Mouse (Mus musculus): ENCODE measurements at regions not wholly inside any gene's neighbourhood (a gene's known extent, or its start where the extent isn't known, plus 50 kb on each side); places are given as distances from the start of the nearest gene placed in this dataset.
"Not testable (repeated sequence)": the region's sequence is repeated elsewhere in the genome, so short reads cannot be mapped to it uniquely, and the experiment has no call there.

DNA sequence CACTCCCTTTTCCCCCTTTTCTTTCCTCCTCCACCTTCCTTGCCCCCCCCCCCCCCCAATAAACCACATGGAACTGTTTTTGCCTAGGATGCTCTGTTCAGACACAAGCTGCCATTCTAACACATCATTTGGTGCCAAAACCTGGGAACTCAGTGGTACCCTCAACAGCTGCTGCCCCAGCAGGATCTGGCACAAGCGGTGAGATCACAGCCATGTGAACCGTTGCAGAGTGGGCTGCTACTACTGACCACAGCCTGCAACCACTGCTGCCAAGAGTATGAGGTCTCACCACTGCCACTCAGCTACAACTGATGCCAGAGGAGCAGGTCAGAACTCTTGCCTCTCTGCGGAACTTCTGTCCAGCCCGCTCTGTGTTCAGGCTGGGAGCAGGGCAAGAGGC, 206.2 kb downstream of the Pcsk1 start:
- no peak for DNase-seq (ENCODE audit: low spot score)

DNA sequence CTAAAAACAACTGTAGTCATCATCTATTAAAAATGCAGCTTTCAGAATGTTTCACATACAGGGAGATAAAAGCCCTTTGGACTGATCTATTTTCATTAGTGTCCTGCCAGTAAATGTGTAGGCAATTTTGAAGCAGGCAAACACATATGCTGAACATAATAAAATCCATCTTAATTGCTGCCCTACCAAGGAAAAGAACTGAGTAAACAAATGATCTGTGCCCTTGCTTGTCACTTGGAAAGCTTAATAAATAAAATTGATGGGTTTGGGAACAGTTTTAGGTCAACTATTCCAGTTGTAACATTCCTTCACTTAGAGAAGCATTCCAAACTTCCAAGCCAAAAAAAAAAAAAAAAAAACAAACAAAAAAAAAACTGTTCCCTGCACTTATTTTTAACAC, 230.2 kb downstream of the Pcsk1 start:
- no peak for DNase-seq (ENCODE audit: low spot score)

DNA sequence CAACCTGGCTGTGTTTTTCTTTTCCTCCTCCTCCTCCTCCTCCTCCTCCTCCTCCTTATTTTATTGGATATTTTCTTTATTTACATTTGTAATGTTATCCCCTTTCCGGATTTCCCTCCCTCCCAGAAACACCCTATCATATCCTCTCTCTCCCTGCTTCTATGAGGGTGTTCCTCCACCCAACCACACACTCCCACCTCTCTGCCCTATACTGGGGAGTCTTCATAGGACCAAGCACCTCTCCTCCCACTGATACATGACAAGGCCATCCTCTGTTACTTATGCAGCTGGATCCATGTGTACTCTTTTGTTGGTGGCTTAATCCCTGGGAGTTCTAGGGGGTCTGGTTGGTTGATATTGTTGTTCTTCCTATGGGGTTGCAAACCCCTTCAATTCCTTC, 230.6 kb downstream of the Pcsk1 start:
- no peak for DNase-seq (ENCODE audit: low spot score)

DNA sequence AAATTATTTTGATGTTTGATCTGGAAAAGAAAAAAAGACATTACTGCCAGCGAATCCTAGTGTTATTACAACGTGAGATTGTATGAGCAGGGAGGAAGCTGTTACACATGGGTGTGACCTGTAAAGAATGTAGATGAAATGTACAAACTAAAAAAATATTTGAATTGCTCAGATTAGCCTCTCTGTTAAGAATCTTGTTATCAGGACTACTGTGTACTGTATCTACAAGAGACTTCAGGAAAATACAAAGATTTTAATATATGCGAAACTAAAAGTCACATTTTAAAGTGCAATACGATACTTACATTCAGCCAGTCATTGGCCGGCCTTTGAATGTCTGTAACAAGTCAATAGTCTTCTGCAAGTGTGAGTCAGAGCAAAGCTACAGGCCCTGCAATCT, 247.4 kb downstream of the Pcsk1 start:
- no peak for DNase-seq (ENCODE audit: low spot score)

DNA sequence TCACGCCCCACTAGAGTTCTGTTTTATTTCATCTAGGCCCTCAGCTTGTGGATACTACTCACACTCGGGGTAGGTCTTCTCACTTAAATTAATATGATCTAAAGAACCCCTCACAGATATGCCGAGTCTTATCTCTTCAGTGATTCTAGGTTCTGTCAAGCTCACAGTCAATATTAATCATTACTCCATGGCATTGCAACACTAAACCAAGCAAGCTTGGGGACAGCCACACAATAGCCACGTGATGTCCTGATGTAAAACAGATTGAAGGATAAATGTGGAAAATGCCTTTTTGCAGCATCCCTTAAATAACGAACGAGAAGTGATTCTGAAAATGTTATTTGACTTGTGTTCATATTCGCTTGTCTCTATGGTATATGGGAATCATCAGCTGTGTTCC, 253.8 kb downstream of the Pcsk1 start:
- DNase-seq (ENCODE audit: low spot score) = no peak

DNA sequence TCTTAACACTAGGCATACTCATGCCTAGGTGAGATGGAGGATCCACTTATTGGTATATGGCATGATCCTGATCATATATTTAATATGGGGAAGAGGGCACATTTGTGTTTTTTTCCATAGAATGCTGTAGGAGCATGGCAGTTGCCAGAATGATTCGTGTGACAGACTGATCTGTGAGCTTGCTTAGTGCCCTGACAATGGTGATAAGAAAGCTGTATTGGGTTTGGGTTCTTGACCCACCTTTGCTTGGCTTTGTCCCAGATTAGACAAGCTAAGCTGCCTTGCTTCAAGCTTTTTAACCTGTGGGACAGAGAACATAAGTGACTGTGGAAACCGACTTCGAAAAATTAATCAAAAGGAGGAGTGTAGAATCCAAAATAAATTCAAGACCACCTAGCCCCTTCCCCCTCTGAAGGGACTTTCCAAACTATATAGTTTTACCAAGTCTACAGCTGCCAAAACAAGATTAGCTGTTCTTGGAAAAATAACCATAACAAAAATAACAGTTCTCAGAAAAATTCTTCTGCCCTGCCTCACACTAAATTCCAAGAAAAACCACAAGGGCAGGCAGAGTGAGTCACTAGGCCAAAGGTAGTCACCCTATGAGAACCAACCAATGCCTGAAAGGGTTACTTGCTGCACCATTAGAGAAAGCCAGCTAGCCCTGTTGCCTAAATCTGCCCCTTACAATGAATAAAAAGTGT, 277.2 kb downstream of the Pcsk1 start:
- no peak for DNase-seq (ENCODE audit: low spot score)

DNA sequence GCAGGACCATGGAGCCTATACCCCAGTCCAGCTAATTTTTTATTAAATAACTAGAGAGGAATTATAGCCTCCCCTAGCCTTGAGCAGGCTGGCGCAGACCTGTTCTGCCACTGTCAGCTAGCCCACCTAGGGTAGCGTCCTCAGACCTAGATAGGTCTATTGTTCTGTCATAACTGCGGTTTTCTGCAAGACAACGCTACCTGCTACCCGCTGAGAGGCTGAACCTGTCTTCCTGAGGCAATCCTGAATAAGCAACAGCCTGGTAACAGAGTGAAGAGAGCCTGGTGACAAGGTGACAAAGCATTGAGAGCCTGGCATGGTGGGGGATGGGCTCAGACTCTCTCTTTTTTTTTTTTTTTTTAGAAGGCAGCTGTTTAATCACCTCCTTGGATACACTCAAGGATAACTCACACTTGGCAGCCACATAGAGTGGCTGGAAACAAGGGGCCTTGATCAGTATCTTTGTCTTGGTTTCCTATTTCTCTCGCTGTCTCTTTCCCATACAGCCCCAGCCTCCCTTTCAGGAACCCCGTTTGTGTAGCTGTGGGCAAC, 278.7 kb downstream of the Pcsk1 start:
- no peak for DNase-seq (ENCODE audit: low spot score)

DNA sequence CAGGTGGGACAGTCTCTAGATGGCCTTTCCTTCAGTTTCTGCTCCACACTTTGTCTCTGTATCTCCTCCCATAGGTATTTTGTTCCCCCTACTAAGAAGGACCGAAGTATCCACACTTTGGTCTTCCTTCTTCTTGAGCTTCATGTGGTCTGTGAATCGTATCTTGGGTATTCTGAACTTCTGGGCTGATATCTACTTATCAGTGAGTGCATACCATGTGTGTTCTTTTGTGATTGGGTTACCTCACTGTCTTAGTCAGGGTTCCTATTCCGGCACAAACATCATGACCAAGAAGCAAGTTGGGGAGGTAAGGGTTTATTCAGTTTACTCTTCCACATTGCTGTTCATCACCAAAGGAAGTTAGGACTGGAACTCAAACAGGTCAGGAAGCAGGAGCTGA, 287.5 kb downstream of the Pcsk1 start:
- not testable (repeated sequence) for DNase-seq (ENCODE audit: low spot score)

DNA sequence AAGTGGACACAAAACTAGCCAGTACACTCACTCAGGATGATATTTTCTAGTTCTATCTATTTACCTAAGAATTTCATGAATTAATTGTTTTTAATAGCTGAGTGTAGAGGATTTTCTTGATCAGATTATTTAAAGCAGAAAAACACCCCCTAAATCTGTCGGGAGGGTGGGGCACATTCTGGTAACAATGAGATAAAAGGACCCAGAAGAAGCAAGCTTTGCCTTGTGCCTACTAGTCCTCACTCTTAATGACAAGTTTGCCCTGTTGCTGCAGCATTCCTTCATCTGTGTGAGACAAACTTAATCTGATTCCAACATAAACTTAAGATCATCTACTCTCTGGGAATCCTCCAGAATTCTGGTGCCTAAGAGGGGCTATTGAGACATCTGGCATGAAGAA, 288.1 kb downstream of the Pcsk1 start:
- DNase-seq (ENCODE audit: low spot score) = no peak

DNA sequence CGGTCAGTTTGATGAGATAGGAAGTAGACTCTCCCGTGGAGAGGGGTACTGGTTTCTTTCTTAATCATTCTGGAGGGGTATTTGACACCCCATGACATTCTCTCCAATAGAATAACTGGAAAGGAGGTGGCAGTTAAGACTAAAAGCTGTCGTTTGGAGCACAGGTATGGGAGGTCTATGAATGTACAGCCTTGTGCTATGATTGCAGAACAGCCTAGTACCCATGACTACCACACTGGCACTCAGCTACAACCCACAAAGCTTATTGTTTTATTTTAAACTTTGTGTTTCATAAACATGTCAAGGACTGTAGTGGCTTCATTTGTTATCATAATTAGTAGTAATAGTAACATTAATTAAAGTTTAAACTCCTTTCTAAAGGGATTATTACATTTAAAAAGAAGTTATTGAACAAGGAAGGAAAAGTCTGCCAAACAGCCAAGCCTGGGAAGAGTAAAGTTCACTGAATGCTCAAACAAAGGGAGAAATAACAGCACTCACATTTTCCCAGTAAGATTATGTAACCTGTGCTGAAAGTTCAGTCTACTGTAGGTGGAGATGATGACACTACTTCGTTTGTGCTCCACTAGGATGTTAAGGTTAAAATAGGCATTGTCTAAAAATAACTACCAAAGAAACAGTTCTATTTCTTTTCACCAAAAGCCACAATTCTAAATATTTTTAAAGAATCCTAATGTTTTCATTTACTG, 295.2 kb downstream of the Pcsk1 start:
- DNase-seq (ENCODE audit: low spot score) = no peak

DNA sequence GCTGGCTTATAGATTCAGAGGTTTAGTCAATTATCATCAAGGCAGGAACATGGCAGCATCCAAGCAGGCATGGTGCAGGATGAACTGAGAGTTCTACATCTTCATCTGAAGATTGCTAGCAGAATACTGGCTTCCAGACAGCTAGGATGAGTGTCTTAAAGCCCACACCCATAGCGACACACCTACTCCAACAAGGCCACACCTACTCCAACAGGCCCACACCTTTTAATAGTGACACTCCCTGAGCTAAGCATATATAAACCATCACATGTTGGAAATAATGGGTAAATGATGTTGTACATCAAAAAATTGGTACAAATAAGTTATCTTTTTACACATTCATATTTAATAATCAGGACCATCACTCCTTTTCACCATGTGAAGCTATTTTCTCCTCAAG, 299.6 kb downstream of the Pcsk1 start:
- no peak for DNase-seq (ENCODE audit: low spot score)

DNA sequence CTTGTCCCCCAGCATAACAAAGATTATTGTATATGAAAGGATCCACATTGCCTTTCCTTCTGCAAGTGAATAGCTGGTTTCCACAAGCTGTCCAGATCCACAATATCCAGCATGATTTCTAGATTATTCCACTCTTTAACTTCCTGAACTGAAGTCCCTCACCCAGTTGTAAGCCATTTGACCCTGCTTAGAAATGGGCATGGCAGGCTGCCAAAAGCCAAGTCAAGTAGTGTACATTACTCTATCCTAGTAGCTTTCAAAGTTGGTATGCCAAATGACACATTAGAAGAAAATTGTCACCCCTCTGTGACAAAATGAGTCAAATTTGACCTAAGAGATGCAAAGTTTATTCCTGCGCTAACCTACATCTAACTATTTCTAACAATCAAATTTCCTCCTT, 300.6 kb downstream of the Pcsk1 start:
- no peak for DNase-seq (ENCODE audit: low spot score)

DNA sequence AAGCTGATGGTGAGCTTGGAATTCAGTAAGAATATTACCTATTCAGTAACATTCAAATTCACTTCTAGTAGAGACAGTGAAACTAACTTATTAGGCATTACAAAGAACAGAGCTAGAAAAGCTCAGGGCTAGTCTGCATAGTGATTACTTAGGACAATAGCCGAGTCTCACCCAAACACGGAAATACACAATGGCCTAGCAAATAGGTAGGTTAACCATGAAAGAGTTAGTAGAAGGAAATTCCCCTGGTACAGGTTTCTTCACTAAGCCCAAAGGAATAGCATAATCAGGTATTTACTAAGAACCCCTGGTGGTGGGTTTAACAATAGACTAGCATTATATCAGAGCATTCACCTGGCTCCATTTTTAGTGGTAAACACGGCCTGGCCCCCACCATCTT, 306.7 kb upstream of the Ell2 start:
- not testable (repeated sequence) for DNase-seq (ENCODE audit: low spot score)

DNA sequence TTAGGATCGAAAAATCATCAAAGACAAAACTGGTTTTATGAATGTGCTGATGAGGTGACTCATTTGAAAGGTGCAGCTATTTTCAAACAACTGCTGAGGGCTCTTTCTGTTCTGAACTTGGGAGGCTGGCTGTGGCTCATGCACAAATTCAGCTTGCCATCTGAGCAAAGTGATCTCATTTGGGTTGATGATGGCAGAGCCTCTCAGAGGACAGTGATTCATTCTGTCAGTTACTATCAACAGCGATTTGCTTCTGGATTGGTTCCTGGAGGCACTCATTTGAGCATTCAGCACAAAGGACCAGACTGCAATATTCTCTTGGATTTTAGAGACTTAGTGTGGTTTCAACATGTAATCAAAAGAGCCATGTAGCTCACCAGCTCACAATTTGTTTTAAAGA, 285.8 kb upstream of the Ell2 start:
- DNase-seq (ENCODE audit: low spot score) = no peak

DNA sequence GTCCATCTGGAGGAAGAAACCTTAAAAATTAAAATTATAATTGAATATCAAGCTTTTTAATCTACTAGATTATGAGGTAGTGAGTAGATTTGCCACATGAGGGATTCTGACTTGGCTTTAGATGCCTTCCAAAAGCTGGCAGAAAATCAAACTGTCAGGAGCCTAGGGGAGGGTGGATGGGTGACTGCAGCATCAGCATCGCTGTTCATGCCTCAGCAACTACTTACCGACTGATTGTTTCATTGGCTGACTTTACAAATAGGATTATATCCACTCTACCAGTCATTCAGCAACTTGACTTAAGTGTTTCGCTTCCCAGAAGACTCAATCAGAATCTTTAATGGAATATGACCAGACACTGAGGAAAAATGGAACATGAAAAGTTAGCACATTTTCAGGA, 279.6 kb upstream of the Ell2 start:
- no peak for DNase-seq (ENCODE audit: low spot score)

DNA sequence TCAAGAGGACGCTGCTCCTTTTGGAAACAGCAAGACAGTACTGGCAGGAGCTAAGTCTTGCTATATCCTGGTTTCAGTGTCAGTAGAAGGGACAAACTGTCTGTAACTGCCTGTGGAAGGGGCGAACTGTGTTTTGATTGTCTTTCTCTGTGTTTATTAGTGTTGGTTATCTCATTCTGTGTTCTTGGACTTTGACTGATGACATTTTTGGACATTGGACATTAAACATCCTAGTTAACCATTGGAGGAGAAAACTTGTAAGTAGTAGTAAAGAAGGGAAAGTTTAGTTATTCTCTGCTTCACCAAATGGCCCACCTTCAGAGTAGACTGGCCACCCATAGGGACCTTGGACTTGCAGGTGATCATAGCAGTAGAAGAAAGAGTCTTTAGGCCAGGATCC, 267.4 kb upstream of the Ell2 start:
- no peak for DNase-seq (ENCODE audit: low spot score)

DNA sequence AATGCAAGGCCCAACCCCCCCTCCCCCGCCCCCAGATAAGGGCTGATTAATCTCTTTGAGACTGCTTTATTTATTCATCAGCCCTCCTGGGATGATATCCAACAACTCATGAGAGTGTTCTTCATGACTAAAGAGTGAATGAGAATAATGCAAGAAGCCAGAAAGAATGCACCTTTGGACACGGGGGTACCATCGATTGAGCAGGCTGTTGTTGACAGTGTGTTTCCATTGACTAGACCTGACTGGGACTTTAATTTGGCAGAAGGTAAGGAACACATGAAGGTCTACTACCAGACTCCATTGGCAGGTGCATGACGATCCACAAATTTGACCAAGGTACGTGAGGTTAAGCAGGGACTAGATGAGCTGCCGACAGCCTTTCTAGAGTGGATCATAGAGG, 266.5 kb upstream of the Ell2 start:
- no peak for DNase-seq (ENCODE audit: low spot score)

DNA sequence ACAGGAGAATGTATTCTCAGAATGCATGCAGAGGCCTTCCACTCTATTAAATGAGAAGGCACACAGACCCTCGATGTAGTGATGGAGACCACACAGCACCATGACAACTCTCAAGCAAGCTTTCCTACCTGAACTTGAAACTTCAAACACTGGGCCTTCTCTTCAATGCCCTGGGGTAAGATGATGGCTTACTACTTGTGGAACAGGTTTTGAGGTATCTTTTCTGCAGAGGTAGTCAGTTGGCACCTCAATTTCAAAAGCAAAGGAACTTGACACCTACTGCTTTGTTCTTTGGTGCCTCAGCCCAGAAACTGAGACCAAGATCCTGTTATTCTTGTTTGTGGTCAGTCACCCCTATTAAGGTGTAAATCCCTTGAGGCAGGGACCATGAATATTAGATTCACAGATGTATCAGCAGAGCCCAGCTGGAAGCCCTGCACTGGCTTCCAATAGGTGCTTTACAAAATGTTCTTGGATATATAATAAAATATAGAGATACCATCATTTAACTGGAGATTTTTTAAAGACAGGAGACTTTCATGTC, 246.2 kb upstream of the Ell2 start:
- no peak for DNase-seq (ENCODE audit: low spot score)

DNA sequence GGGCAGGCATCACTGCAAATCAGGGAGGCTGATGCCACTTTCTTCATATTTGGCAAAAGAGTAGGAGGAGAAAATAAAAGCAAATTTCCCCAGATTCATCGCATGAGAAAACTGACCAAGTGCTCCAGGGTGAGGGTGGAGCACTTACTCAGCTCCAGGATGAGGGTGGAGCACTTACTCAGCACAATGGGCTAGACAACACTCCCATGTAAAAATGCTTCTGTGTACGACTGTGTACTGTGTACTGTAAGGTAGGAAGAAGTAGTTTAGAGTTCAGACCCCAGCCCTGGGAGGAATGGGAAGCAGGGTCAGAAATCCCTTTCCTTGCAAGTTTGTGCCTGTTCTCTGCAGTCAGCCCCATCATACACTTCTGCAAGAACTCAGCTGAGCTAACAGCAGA, 245.3 kb upstream of the Ell2 start:
- DNase-seq (ENCODE audit: low spot score) = no peak

DNA sequence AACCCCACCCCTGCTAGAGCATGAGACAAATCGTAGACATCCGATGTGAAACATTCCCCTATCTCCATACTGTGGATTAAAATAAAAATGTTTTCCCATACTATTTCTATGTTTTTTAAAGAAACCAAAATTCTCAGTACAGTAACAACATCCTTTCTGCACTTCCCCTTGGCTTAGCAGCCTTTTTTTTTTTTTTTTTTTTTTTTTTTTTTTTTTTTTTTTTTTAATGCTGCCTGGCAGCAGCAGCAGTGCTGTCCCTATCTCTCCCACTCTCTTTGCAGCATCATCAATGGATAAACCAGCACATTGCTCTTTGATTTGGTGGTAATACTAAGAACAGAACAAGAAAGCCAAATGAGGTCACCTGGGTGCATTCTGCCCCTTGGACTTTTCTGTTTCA, 239.3 kb upstream of the Ell2 start:
- DNase-seq (ENCODE audit: low spot score) = no peak

DNA sequence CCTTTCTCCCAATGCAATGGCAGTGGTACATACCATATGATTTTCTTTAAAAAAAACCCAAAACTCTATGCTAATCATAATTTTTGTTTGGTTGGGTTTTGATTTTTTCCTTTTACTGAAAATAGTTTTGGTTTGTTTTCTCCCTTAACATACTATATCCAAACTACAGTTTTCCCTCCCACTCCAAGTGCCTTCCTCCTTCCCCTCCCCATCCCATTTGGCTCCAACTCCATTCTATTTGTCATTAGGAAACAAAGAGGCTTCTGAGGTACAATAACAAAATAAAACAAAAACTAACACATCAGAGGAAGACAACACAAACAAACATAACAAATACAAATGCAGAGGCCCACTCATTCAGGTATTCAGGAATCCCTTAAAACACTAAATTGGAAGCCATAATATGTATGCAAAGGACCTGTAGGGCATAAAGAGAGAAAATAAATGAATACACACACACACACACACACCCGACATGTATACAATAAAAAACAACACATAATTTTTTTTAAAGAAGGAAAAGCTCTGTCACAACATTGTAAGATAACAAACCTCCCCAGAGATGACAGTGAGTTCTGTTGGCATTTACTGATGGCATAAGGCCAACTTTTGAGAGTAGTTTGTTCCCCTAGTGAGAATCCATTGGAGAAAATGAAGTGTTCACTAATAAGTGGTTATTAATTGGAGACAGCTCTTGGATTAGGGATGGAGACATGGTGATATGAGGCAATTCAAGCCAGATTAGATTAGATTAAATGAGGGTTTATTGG, 230.5 kb upstream of the Ell2 start:
- DNase-seq (ENCODE audit: low spot score) = no peak

DNA sequence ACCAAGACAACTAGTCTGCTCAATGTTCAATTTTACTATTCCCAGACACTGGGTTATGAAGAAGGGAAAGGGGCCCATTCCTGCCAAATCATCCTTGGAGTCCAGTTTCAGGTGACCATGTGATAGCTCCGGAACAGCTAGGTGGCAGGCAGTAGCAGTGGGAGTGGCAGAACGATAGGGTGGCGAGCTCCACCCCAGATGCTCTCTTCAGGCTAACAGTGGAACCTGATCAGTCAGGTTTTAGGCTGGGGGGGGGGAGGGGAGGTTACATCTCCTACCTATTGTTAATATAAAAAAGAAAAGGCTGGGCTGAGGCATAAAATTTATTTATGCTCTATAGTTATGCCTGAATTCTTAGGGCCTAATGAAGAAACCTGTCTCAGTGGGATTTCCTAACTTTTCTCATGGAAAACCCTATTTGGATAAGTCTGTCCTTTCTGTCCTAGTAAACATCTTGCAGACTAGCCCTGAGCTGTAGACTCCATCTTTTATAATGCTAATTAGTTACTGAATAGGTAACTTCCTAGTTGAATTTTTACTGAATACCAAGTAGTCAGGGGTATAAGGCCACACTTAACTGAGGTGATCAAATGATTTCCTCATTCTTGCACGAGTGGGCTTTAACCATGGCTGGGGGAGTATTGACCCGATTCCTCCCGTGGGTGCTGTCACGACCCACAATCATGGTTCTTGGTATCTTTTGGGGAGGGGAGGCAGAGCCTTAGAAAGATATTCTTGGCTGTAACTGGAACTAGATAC, 223.2 kb upstream of the Ell2 start:
- not testable (repeated sequence) for DNase-seq (ENCODE audit: low spot score)

Measured in ovary, postnatal 14 days (tissue).